Mouse (Mus musculus) right cerebral cortex, postnatal 14 days (tissue): ENCODE data around the gene Erc2.

Source experiments
- DNase-seq: peaks from one replicate; pipeline ENCODE4 v3.0.0; 2022

Erc2 gene

DNA sequence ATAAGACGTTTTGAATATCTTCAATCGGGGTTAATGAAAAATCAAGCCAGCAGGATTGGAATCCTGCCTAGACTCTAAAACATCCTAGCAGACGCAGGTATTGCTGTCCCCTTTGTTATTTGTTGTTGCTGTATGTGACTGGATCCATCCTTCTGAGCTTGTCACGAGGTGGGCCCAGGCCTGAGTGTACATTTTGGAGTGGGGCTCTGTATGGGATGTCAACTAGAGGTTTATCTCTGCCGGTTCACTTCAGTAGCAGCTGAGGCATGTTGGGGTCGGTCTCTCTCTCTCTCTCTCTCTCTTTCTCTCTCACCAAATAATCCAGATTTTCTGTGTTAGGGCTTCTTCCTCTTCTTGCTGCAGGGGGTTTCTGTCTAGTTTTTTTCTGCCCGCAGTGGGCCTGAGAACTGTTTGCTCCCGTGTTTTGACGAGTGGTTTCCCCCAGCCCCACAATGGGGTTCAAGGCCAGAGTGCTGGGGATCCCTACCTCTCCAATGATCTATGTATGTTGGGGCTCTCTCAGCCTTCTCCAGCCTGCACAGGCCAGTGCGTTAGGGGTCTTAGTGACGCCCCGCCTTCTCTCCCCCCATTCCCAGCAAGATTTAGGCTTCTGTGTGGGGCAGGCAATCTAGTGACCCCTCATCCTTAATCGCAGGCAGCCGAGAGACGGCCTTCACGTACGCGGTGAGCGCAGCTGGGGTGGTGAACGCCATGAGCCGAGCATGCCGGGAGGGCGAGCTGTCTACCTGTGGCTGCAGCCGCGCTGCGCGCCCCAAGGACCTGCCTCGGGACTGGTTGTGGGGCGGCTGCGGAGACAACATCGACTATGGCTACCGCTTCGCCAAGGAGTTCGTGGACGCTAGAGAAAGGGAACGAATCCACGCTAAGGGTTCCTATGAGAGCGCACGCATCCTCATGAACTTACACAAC is 895.7 kb downstream of the Erc2 start:
- DNase-seq, result no peak

- no peak for DNase-seq
Observed at GRCm38 (mm10) chr14:28521106-28521505, 898.9 kb downstream of the Erc2 start.

DNA sequence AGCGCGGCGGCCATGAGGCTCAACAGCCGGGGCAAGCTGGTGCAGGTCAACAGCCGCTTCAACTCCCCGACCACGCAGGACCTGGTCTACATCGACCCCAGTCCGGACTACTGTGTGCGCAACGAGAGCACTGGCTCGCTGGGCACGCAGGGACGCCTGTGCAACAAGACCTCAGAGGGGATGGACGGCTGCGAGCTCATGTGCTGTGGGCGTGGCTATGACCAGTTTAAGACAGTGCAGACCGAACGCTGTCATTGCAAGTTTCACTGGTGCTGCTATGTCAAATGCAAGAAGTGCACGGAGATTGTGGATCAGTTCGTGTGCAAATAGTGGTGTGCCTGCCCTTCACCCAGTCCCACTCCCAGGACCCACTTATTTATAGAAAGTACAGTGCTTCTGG is 900.4 kb downstream of the Erc2 start:
- DNase-seq, result no peak

DNA sequence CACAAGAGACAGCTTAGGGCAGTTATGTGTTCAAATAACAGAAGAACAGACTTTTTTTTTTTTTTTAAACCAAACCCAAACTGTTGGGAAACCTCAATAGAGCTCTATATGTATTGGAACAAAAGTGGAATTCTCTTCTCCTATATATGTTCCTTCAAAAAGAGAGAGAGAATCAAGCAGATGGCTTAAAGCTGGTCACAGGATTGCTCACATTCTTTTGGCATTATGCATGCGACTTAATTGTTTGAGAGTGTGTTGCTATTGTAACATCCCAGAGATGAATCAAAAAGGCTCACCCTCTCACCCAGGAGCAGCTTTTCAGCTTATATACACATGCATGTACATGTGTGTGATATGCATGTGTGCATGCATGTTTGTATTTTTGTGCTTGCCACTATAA is 903.3 kb downstream of the Erc2 start:
- no peak for DNase-seq
